ENCODE assay signal across 14 mouse cellular contexts in the genomic region with DNA sequence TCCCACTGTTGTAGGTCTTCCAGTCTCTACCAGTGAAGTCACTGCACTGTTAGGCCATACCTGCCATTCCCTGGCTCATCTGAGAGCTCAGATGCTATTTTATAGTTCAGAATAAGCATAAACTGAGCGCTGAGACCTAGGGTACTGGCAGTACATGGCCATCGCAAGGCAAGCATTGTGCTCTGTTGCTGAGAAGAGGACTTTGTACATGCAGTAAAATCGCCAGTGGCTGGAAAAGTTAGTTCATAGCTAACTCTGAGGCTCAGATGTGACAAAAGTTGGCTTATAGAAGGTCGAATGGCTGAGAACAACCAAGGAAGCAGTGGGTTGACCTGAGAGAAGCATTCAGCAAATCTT.
DNase-seq lines count a peak whose midpoint lies in the region; ATAC-seq and TF ChIP-seq lines count a peak whose summit lies in the region.
"Had no signal": no experiment of that assay in that cellular context is flagged by ENCODE, and none has a peak within 500 bp of the region (broad histone marks: within the 10 kb centered on the region; RNA-seq: fewer than 3 reads in every experiment).

No protein-coding gene starts in this region.

- WGBS in kidney, adult 2 months = 68% methylated on average over 4 of the region's 4 CpGs
- 82% methylated on average over 4 of the region's 4 CpGs for WGBS in kidney, embryonic 16.5 days
- 79% methylated on average over 4 of the region's 4 CpGs for WGBS in forebrain, embryonic 14.5 days
- WGBS in intestine, embryonic 15.5 days = 72% methylated on average over 4 of the region's 4 CpGs
- WGBS in midbrain, embryonic 16.5 days = 79% methylated on average over 4 of the region's 4 CpGs

- TF ChIP-seq CTCF in kidney, adult 2 months (conservative IDR thresholded peaks at IDR 0.05; ENCODE audit: insufficient read depth, insufficient read length, low read depth, low read length) = no peak

- peaks cover 4% of the 10 kb centered on the region; the same call in 1 of the 2 replicates for H3K4me1 ChIP-seq in kidney, adult 2 months (ENCODE audit: control insufficient read depth, insufficient read depth, low read length)
- peaks cover 24% of the 10 kb centered on the region for H3K4me1 ChIP-seq in kidney, embryonic 16.5 days (ENCODE audit: insufficient read depth, low read length)
- peaks cover 68% of the 10 kb centered on the region for H3K4me1 ChIP-seq in forebrain, embryonic 14.5 days (ENCODE audit: control insufficient read depth, insufficient read depth, low read length)
- H3K4me1 ChIP-seq in intestine, embryonic 15.5 days (replicated peaks) = peaks cover 8% of the 10 kb centered on the region; the same call in 1 of the 2 replicates
- H3K4me1 ChIP-seq in midbrain, embryonic 16.5 days (ENCODE audit: control insufficient read depth, insufficient read depth, low read length) = peaks cover 37% of the 10 kb centered on the region

- TF ChIP-seq POLR2A in kidney, adult 2 months (IDR thresholded peaks at IDR 0.05; ENCODE audit: low read depth, low read length) = no peak

- H3K9ac ChIP-seq in kidney, embryonic 16.5 days (replicated peaks; ENCODE audit: low read length) = no peak overlapping the region
- peak overlapping the region; percentile 32; the same call in 1 of the 2 replicates for H3K9ac ChIP-seq in forebrain, embryonic 14.5 days (ENCODE audit: low read length)
- no peak overlapping the region for H3K9ac ChIP-seq in intestine, embryonic 15.5 days
- no peak overlapping the region for H3K9ac ChIP-seq in midbrain, embryonic 16.5 days (ENCODE audit: low read depth, low read length)
- H3K9ac ChIP-seq: liver, embryonic 12.5 days had no signal

- no peak overlapping the region for H3K4me3 ChIP-seq in kidney, adult 2 months (ENCODE audit: insufficient read depth, low read depth, low read length)
- H3K4me3 ChIP-seq in kidney, embryonic 16.5 days (ENCODE audit: low read length) = no peak overlapping the region
- H3K4me3 ChIP-seq in forebrain, embryonic 14.5 days (ENCODE audit: low read depth, low read length) = no peak overlapping the region
- no peak overlapping the region for H3K4me3 ChIP-seq in intestine, embryonic 15.5 days (replicated peaks)
- no peak overlapping the region for H3K4me3 ChIP-seq in midbrain, embryonic 16.5 days (ENCODE audit: low read depth, low read length)
- H3K4me3 ChIP-seq: liver, embryonic 12.5 days had no signal

- H3K27me3 ChIP-seq in kidney, adult 2 months (replicated peaks; ENCODE audit: control insufficient read depth, insufficient read depth, low read length) = no peaks in the 10 kb centered on the region
- H3K27me3 ChIP-seq in kidney, embryonic 16.5 days (ENCODE audit: insufficient read depth, low read length) = no peaks in the 10 kb centered on the region
- H3K27me3 ChIP-seq in forebrain, embryonic 14.5 days (replicated peaks; ENCODE audit: control insufficient read depth, insufficient read depth, low read length) = no peaks in the 10 kb centered on the region
- H3K27me3 ChIP-seq in intestine, embryonic 15.5 days (replicated peaks) = no peaks in the 10 kb centered on the region
- no peaks in the 10 kb centered on the region for H3K27me3 ChIP-seq in midbrain, embryonic 16.5 days (ENCODE audit: control insufficient read depth, insufficient read depth, low read depth, low read length)
- H3K27me3 ChIP-seq: liver, embryonic 12.5 days had no signal

- DNase-seq in kidney, adult 2 months = peak; percentile 31
- no peak for DNase-seq in forebrain, embryonic 14.5 days (ENCODE audit: low spot score)
- DNase-seq in thymus, postnatal 36 days = no peak
- DNase-seq: adrenal gland, postnatal 36 days; cerebellum, adult 18-20 months; lung, postnatal 4 days had no signal

- H3K36me3 ChIP-seq in kidney, adult 2 months (ENCODE audit: control insufficient read depth, insufficient read depth, low read length) = no peaks in the 10 kb centered on the region
- no peaks in the 10 kb centered on the region for H3K36me3 ChIP-seq in kidney, embryonic 16.5 days (ENCODE audit: insufficient read depth, low read length)
- H3K36me3 ChIP-seq in forebrain, embryonic 14.5 days (ENCODE audit: control insufficient read depth, insufficient read depth, low read length) = no peaks in the 10 kb centered on the region
- no peaks in the 10 kb centered on the region for H3K36me3 ChIP-seq in intestine, embryonic 15.5 days
- H3K36me3 ChIP-seq in midbrain, embryonic 16.5 days (ENCODE audit: control insufficient read depth, insufficient read depth, low read length) = no peaks in the 10 kb centered on the region
- H3K36me3 ChIP-seq: liver, embryonic 12.5 days had no signal

- ATAC-seq in kidney, embryonic 16.5 days (ENCODE audit: low FRiP score, low TSS enrichment) = no peak
- ATAC-seq in forebrain, embryonic 14.5 days = no peak
- peak; percentile 39; the same call in 1 of the 2 replicates for ATAC-seq in intestine, embryonic 15.5 days
- no peak for ATAC-seq in midbrain, embryonic 16.5 days
- ATAC-seq in megakaryocyte progenitor cell, adult 5-6 weeks (replicated peaks; ENCODE audit: poor library complexity) = no peak
- no peak for ATAC-seq in monocyte, adult 5-6 weeks (replicated peaks; ENCODE audit: insufficient number of reproducible peaks, low FRiP score, low TSS enrichment, poor library complexity, severe bottlenecking)
- ATAC-seq: liver, embryonic 12.5 days had no signal

- no peak overlapping the region for H3K27ac ChIP-seq in kidney, adult 2 months (ENCODE audit: insufficient read depth, low read depth, low read length)
- no peak overlapping the region for H3K27ac ChIP-seq in kidney, embryonic 16.5 days (ENCODE audit: low read length)
- H3K27ac ChIP-seq in forebrain, embryonic 14.5 days (ENCODE audit: low read depth, low read length) = peak overlapping the region; percentile 97
- H3K27ac ChIP-seq in intestine, embryonic 15.5 days = peak overlapping the region; percentile 18
- H3K27ac ChIP-seq in midbrain, embryonic 16.5 days (ENCODE audit: low read length) = peak overlapping the region; percentile 47
- H3K27ac ChIP-seq: kidney, postnatal 0 days; liver, embryonic 12.5 days; stomach, postnatal 0 days had no signal

- no peak overlapping the region for H3K4me2 ChIP-seq in kidney, embryonic 16.5 days (replicated peaks; ENCODE audit: low read depth, low read length)
- H3K4me2 ChIP-seq in forebrain, embryonic 14.5 days (ENCODE audit: low read length) = no peak overlapping the region
- H3K4me2 ChIP-seq in intestine, embryonic 15.5 days (replicated peaks) = no peak overlapping the region
- no peak overlapping the region for H3K4me2 ChIP-seq in midbrain, embryonic 16.5 days (ENCODE audit: low read length)
- H3K4me2 ChIP-seq: liver, embryonic 12.5 days had no signal

- no peaks in the 10 kb centered on the region for H3K9me3 ChIP-seq in kidney, embryonic 16.5 days (ENCODE audit: low read length)
- no peaks in the 10 kb centered on the region for H3K9me3 ChIP-seq in forebrain, embryonic 14.5 days (replicated peaks; ENCODE audit: control insufficient read depth, low read length)
- no peaks in the 10 kb centered on the region for H3K9me3 ChIP-seq in intestine, embryonic 15.5 days
- no peaks in the 10 kb centered on the region for H3K9me3 ChIP-seq in midbrain, embryonic 16.5 days (replicated peaks; ENCODE audit: control insufficient read depth, low read length, poor library complexity, severe bottlenecking)
- H3K9me3 ChIP-seq: liver, embryonic 12.5 days had no signal

Comparison
In these comparisons a context has a peak if more than half of its experiments do, and no peak if none do; other contexts are left out.
1. H3K27ac ChIP-seq: peak in forebrain, embryonic 14.5 days (single experiment), intestine, embryonic 15.5 days (single experiment) and midbrain, embryonic 16.5 days (single experiment); none in kidney, adult 2 months (single experiment) and kidney, embryonic 16.5 days (single experiment).